Mouse (Mus musculus): ENCODE results near the gene Hyal4. TPM values are rescaled to one million over a fixed set of nuclear protein-coding genes. Genes with fewer than 3 reads are reported as not detected.

Gene Hyal4
- not detected in 2 replicates for polyA plus RNA-seq (2015; fragmentation: Nextera tagmentation; extraction: Ambion mirVana)

DNA sequence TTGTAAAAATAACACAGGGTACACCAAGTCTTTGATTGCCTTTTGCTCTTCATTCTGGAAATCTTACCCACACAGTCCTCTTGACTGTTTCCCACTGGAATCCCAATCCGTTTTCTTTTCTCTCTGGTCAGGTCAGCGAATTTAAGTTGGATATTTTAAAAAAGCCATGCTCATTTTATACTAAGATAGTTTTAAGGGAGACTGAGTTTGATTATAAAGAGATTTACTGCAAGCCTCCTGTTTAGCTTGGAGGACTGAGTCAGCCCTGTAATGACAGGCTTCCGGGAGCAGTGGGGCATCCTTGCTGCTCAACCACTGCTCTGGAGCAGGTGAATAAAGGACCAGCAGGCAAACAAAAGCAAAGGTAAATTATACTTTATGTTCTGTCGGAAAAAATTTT, at the start of gene Hyal4:
Hyal4 (plus strand) TSS at position 301 of the 400 bp plus-strand sequence.
- H3K4me3 ChIP-seq: no peak within 1 kb of the TSS
- H3K27me3 ChIP-seq: no peaks in the 10 kb centered on the region
- no peaks in the 10 kb centered on the region for H3K4me1 ChIP-seq (replicated peaks)
- H3K4me2 ChIP-seq: no peak within 1 kb of the TSS
- no peak for ATAC-seq (replicated peaks; ENCODE audit: insufficient number of reproducible peaks, insufficient read depth, low FRiP score, low read depth)
- no peaks in the 10 kb centered on the region for H3K36me3 ChIP-seq
- no peak within 1 kb of the TSS for H3K9ac ChIP-seq
- H3K9me3 ChIP-seq (replicated peaks): no peaks in the 10 kb centered on the region
- 76% methylated on average over 4 of the region's 4 CpGs for WGBS
- no peak within 1 kb of the TSS for H3K27ac ChIP-seq

DNA sequence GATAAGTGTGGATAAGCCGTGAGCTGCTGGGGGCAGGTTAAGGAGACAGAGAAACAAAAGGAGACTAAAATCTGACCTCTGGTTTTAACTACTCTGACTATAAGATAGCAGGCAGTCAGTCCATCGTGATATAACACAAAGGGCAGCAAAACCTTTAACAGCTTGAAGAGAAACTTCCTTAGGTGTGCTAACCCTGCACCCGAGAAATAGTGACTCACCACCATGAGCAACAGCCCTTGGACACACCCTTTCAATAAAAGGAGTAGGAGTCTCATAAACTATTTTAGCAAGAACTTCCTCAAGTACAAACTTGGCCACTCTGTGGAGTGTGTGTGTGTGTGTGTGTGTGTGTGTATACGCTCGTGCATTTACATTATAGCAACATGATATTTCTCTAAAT, 41.0 kb upstream of the Hyal4 start:
- no peaks in the 10 kb centered on the region for H3K36me3 ChIP-seq
- no peak overlapping the region for H3K4me3 ChIP-seq
- WGBS: 70% methylated on average over 5 of the region's 5 CpGs
- no peaks in the 10 kb centered on the region for H3K9me3 ChIP-seq (replicated peaks)
- no peak overlapping the region for H3K9ac ChIP-seq
- H3K27ac ChIP-seq: no peak overlapping the region
- peaks cover 5% of the 10 kb centered on the region; the same call in 1 of the 2 replicates for H3K4me1 ChIP-seq (replicated peaks)
- H3K4me2 ChIP-seq: no peak overlapping the region
- ATAC-seq (replicated peaks; ENCODE audit: insufficient number of reproducible peaks, insufficient read depth, low FRiP score, low read depth): no peak
- no peaks in the 10 kb centered on the region for H3K27me3 ChIP-seq

DNA sequence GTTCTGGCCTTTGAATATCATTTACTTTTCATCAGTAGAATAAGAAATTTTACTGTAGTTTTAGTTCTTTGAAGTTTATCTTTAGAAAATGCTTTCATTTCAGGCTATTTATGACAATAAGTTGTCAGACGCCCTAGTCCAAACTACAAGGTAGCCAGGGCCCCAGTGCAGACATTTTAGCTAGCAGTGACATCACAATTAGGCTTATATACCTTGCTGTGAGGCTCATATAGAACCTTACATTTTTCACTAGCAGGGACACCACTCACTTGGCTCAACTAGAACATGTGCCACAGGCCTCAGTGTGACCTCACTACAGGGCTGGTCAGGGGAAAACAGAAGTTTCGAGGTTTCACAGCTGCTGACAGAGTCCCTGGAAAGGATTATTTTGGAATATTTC, 40.6 kb upstream of the Hyal4 start:
- no peaks in the 10 kb centered on the region for H3K27me3 ChIP-seq
- WGBS: 69% methylated on average over 2 of the region's 2 CpGs
- no peak for ATAC-seq (replicated peaks; ENCODE audit: insufficient number of reproducible peaks, insufficient read depth, low FRiP score, low read depth)

DNA sequence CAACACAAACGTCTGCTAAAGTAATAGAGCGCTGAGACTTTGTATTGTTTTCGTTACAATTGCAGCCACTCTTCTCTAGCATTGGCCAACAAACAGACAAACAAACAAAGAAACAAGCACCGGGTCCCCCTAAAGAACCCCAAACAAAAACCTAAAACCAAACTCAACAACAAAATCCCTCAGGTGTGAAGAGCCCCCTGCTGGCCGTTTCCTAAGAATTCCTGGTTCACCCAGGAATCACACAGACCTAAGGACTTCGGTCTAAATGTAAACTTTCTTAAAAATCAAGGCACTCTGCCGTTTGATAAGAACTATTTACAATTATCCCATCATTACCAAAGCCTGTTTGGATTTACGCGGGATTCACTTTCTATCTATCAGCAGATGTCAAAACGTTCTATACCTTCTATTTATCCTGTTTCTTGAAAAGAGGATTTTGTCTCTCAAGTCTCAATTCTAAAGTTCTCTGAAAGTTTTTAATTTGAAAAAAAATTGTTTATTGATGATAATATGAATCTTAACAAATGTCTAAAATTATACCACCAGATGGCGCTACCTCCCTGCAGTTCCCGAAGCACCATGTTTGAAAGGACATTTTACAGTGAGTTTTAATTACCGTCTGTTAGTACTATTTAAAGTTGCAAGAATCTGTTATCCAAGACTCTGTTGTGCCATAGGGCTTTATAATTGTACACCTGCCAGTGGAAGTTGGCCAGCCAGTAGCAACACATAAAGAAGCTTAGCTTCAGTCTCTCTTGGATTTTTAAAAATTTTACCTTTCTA, 26.6 kb upstream of the Hyal4 start:
- Histone ChIP-seq H3K4me2 (peak overlapping the region; percentile 42), H3K4me3 (0 out of 2 replicates have a peak overlapping the region, but pooled peaks have one; percentile 17), H3K27ac (no peak overlapping the region), H3K27me3 (no peaks in the 10 kb centered on the region), H3K9me3 (replicated peaks) (no peaks in the 10 kb centered on the region), H3K4me1 (replicated peaks) (no peaks in the 10 kb centered on the region), H3K9ac (no peak overlapping the region), H3K36me3 (no peaks in the 10 kb centered on the region)
- no peak for ATAC-seq (replicated peaks; ENCODE audit: insufficient number of reproducible peaks, insufficient read depth, low FRiP score, low read depth)
- 24% methylated on average over 13 of the region's 13 CpGs for WGBS

More for the DNA sequence above, 40.6 kb upstream of the Hyal4 start:
- H3K36me3 ChIP-seq: no peaks in the 10 kb centered on the region
- no peak overlapping the region for H3K4me3 ChIP-seq
- H3K4me1 ChIP-seq (replicated peaks): peaks cover 5% of the 10 kb centered on the region; the same call in 1 of the 2 replicates
- H3K9ac ChIP-seq: no peak overlapping the region
- no peaks in the 10 kb centered on the region for H3K9me3 ChIP-seq (replicated peaks)
- H3K4me2 ChIP-seq: no peak overlapping the region
- H3K27ac ChIP-seq: no peak overlapping the region

DNA sequence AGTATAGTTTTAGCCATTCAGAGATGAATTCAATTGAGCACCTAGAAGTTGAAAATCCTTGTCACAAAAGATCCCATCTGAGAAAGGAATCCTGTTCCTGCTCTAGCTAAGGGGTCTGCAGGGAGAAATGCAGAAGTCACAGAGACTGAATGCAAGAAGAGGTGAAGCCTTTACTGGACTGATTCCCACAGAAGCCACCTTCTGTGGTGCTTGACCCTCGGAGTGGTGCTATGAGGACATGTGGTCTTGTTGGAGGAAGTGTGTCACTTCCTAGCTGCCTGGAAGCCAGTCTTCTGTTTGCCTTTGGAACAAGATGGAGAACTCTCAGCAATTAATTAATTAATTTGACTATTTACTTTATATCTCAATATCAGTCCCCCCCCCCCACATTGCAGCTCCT, 20.0 kb upstream of the Hyal4 start:
- Histone ChIP-seq H3K4me1 (replicated peaks) (no peaks in the 10 kb centered on the region), H3K27ac (no peak overlapping the region), H3K4me2 (no peak overlapping the region), H3K27me3 (no peaks in the 10 kb centered on the region), H3K9ac (no peak overlapping the region), H3K36me3 (no peaks in the 10 kb centered on the region), H3K9me3 (replicated peaks) (no peaks in the 10 kb centered on the region), H3K4me3 (no peak overlapping the region)
- no peak for ATAC-seq (replicated peaks; ENCODE audit: insufficient number of reproducible peaks, insufficient read depth, low FRiP score, low read depth)
- WGBS: 69% methylated on average over 1 of the region's 1 CpGs

DNA sequence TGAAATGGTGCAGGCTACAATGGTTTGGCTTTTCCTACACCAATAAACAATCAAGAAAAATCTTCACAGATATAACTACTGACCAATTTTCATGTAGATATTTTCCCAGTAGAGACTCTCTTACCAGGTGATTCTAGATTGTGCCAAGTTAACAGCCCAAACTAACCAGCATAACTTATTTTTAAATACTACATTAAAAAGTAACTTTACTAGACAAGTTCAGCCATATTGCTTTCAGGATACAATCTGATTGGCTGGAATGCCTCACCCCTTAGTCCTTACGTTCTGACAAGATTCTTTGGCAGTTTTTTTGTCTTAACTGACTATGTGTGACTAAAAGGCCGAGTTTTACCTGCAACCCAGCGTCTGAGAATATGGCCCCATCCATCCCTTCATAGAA, 15.2 kb upstream of the Hyal4 start, which contains the start of gene Hyal6:
Hyal6 (plus strand) TSS at position 301 of the 400 bp plus-strand sequence.
- no peaks in the 10 kb centered on the region for H3K27me3 ChIP-seq
- H3K4me2 ChIP-seq: no peak within 1 kb of the TSS
- H3K4me1 ChIP-seq (replicated peaks): no peaks in the 10 kb centered on the region
- no peak within 1 kb of the TSS for H3K27ac ChIP-seq
- no peaks in the 10 kb centered on the region for H3K9me3 ChIP-seq (replicated peaks)
- no peak within 1 kb of the TSS for H3K9ac ChIP-seq
- no peak for ATAC-seq (replicated peaks; ENCODE audit: insufficient number of reproducible peaks, insufficient read depth, low FRiP score, low read depth)
- 70% methylated on average over 3 of the region's 3 CpGs for WGBS
- H3K36me3 ChIP-seq: no peaks in the 10 kb centered on the region
- H3K4me3 ChIP-seq: no peak within 1 kb of the TSS

DNA sequence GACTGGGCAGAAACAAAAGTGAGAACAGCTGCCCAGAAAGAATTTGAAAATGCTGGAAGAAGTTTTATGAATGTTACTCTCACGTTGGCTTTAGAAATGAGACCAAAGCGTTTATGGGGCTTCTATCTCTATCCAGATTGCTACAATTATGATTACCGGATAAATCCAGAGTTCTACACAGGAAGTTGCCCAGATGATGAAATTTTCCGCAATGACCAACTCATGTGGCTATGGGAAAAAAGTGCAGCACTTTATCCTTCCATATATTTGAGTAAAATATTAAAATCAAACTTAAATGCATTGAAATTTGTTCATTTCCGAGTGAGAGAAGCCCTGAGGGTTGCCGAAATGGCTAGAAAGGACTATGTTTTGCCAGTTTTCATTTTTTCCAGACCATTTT, 13.6 kb upstream of the Hyal4 start:
- H3K27ac ChIP-seq: no peak overlapping the region
- no peak overlapping the region for H3K9ac ChIP-seq
- no peaks in the 10 kb centered on the region for H3K4me1 ChIP-seq (replicated peaks)
- no peak for ATAC-seq (replicated peaks; ENCODE audit: insufficient number of reproducible peaks, insufficient read depth, low FRiP score, low read depth)
- WGBS: 74% methylated on average over 6 of the region's 6 CpGs
- H3K4me3 ChIP-seq: no peak overlapping the region
- H3K9me3 ChIP-seq (replicated peaks): no peaks in the 10 kb centered on the region
- H3K4me2 ChIP-seq: no peak overlapping the region
- no peaks in the 10 kb centered on the region for H3K36me3 ChIP-seq
- no peaks in the 10 kb centered on the region for H3K27me3 ChIP-seq

DNA sequence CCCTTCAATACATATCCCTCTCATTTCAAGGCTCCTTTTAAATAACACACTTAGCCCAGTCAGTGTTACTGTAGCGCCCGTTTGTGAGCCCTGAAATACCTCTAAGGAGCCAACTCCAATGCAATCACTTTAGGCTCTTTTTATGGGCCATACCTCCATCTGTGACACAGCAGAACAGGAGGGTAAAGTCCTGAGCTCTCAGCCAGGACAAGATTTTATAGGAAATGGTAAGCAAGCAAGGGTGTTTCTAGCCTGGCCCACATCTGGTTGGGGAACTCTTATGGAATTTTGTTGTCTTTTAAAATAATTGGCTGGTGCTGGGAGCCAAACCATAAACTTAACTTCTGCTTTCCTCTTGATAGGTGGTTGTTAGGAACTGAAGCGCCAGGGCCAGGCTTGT, 11.2 kb downstream of the Hyal4 start:
- no peak for ATAC-seq (replicated peaks; ENCODE audit: insufficient number of reproducible peaks, insufficient read depth, low FRiP score, low read depth)
- Histone ChIP-seq H3K9ac (no peak overlapping the region), H3K4me3 (no peak overlapping the region), H3K27me3 (no peaks in the 10 kb centered on the region), H3K4me2 (no peak overlapping the region), H3K4me1 (replicated peaks) (no peaks in the 10 kb centered on the region), H3K9me3 (replicated peaks) (no peaks in the 10 kb centered on the region), H3K27ac (no peak overlapping the region), H3K36me3 (no peaks in the 10 kb centered on the region)
- WGBS: 81% methylated on average over 3 of the region's 3 CpGs

DNA sequence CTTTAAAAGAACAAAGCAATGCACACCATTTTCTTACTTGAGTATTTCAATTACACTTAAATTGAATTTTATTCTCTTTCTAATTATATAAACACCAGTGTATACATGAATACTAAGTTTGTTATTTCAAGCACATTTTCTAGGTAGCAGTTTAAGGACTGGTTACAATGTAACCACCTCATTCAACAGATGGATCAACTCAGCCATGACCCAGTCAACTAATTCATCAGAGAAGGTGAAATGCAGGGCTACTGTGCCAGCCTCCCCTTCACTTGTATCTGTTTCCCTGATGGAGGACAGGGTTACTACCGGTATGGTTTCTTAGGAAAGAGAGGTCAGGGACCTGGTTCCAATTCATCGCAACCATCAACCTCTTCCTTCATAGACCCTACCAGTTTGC, 18.1 kb downstream of the Hyal4 start:
- no peak for ATAC-seq (replicated peaks; ENCODE audit: insufficient number of reproducible peaks, insufficient read depth, low FRiP score, low read depth)
- no peak overlapping the region for H3K4me2 ChIP-seq
- no peaks in the 10 kb centered on the region for H3K9me3 ChIP-seq (replicated peaks)
- no peaks in the 10 kb centered on the region for H3K27me3 ChIP-seq
- no peak overlapping the region for H3K9ac ChIP-seq
- H3K4me3 ChIP-seq: no peak overlapping the region
- H3K27ac ChIP-seq: no peak overlapping the region
- no peaks in the 10 kb centered on the region for H3K4me1 ChIP-seq (replicated peaks)
- H3K36me3 ChIP-seq: no peaks in the 10 kb centered on the region
- 78% methylated on average over 2 of the region's 2 CpGs for WGBS

DNA sequence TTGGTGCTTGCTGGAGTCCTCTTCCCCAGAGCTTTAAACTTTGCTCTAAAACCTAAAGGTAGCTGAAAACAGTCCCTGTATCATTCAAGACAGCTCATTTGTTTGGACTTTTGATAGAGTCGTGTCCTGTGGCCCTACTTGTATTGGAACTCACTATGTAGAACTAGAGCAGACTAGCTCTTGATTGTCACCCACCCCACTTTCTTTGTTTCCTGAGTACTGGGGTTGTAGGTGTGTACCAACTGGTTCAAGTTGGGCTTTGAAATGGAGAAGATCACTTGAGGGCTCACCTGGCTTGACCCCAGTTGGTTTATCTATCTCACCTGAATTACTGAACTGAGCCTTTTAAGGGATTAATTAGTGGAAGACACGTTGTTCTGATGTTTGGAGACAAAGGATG, 31.1 kb downstream of the Hyal4 start:
- Histone ChIP-seq H3K9ac (no peak overlapping the region), H3K9me3 (replicated peaks) (no peaks in the 10 kb centered on the region), H3K4me1 (replicated peaks) (no peaks in the 10 kb centered on the region), H3K27ac (no peak overlapping the region), H3K4me2 (no peak overlapping the region), H3K4me3 (no peak overlapping the region), H3K36me3 (no peaks in the 10 kb centered on the region), H3K27me3 (no peaks in the 10 kb centered on the region)
- 57% methylated on average over 2 of the region's 2 CpGs for WGBS
- ATAC-seq (replicated peaks; ENCODE audit: insufficient number of reproducible peaks, insufficient read depth, low FRiP score, low read depth): no peak

DNA sequence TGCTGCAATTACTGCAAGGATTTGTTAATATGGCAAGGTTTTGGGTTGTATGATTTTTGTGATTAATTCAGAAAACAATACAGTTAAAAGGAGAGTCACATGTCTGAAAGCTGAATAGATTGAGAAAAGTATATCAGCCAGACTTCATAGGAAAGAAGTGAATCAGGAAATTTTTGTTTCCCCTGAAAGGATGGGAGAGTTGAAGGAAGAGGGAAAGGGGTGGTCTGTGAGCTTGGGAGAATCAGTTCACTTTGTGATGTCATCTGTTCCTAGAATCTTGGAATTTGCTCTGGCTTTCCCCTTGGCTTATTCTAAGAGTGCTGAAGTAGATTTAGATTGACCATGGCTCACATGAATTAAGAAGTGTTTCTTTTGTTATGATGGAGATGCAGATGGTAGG, 42.8 kb downstream of the Hyal4 start, which contains the start of gene Spam1:
Spam1 (plus strand) TSS at position 301 of the 400 bp plus-strand sequence.
- H3K27ac ChIP-seq: no peak within 1 kb of the TSS
- H3K4me2 ChIP-seq: no peak within 1 kb of the TSS
- no peaks in the 10 kb centered on the region for H3K4me1 ChIP-seq (replicated peaks)
- H3K27me3 ChIP-seq: no peaks in the 10 kb centered on the region
- H3K9ac ChIP-seq: no peak within 1 kb of the TSS
- ATAC-seq (replicated peaks; ENCODE audit: insufficient number of reproducible peaks, insufficient read depth, low FRiP score, low read depth): no peak
- no peaks in the 10 kb centered on the region for H3K9me3 ChIP-seq (replicated peaks)
- no peak within 1 kb of the TSS for H3K4me3 ChIP-seq
- no peaks in the 10 kb centered on the region for H3K36me3 ChIP-seq

All from heart, embryonic 15.5 days (tissue).